Mouse (Mus musculus): ENCODE results near the gene Lrrc4c. TPM values are rescaled to one million over a fixed set of nuclear protein-coding genes. Genes with fewer than 3 reads are reported as not detected.

Lrrc4c gene
- polyA plus RNA-seq, 1 experiment: 56.6 TPM

- no peak overlapping the region for H3K27ac ChIP-seq (ENCODE audit: insufficient read depth, low read length)
- TF ChIP-seq CTCF (IDR thresholded peaks at IDR 0.05; ENCODE audit: extremely low read depth, insufficient read depth, low read length): no peak
- TF ChIP-seq POLR2A (IDR thresholded peaks at IDR 0.05; ENCODE audit: extremely low read depth, insufficient read depth, low read length): no peak
- no peaks in the 10 kb centered on the region for H3K4me1 ChIP-seq (ENCODE audit: control insufficient read depth, insufficient read depth, low read length)
- no peak overlapping the region for H3K4me3 ChIP-seq (ENCODE audit: insufficient read depth, low read length)
Measured at GRCm38 (mm10) chr2:97018319-97018718, 700.4 kb downstream of the Lrrc4c start.

- H3K27ac ChIP-seq (ENCODE audit: insufficient read depth, low read length): no peak overlapping the region
- no peak overlapping the region for H3K4me3 ChIP-seq (ENCODE audit: insufficient read depth, low read length)
- no peaks in the 10 kb centered on the region for H3K4me1 ChIP-seq (ENCODE audit: control insufficient read depth, insufficient read depth, low read length)
- TF ChIP-seq POLR2A (IDR thresholded peaks at IDR 0.05; ENCODE audit: extremely low read depth, insufficient read depth, low read length): no peak
Measured at GRCm38 (mm10) chr2:97026991-97027390, 709.0 kb downstream of the Lrrc4c start.

- TF ChIP-seq POLR2A (IDR thresholded peaks at IDR 0.05; ENCODE audit: extremely low read depth, insufficient read depth, low read length) (no peak), CTCF (IDR thresholded peaks at IDR 0.05; ENCODE audit: extremely low read depth, insufficient read depth, low read length) (no peak)
- Histone ChIP-seq H3K4me3 (ENCODE audit: insufficient read depth, low read length) (no peak overlapping the region), H3K4me1 (ENCODE audit: control insufficient read depth, insufficient read depth, low read length) (no peaks in the 10 kb centered on the region), H3K27ac (ENCODE audit: insufficient read depth, low read length) (no peak overlapping the region)
Measured at GRCm38 (mm10) chr2:97027585-97027984, 709.6 kb downstream of the Lrrc4c start.

GRCm38 (mm10) chr2:97036401-97036800, 718.4 kb downstream of the Lrrc4c start:
- Histone ChIP-seq H3K4me3 (ENCODE audit: insufficient read depth, low read length) (no peak overlapping the region), H3K27ac (ENCODE audit: insufficient read depth, low read length) (no peak overlapping the region), H3K4me1 (ENCODE audit: control insufficient read depth, insufficient read depth, low read length) (no peaks in the 10 kb centered on the region)
- TF ChIP-seq POLR2A (IDR thresholded peaks at IDR 0.05; ENCODE audit: extremely low read depth, insufficient read depth, low read length) (no peak), CTCF (IDR thresholded peaks at IDR 0.05; ENCODE audit: extremely low read depth, insufficient read depth, low read length) (no peak)

- Histone ChIP-seq H3K4me1 (ENCODE audit: control insufficient read depth, insufficient read depth, low read length) (no peaks in the 10 kb centered on the region), H3K27ac (ENCODE audit: insufficient read depth, low read length) (no peak overlapping the region), H3K4me3 (ENCODE audit: insufficient read depth, low read length) (no peak overlapping the region)
- no peak for TF ChIP-seq POLR2A (IDR thresholded peaks at IDR 0.05; ENCODE audit: extremely low read depth, insufficient read depth, low read length)
- no peak for TF ChIP-seq CTCF (IDR thresholded peaks at IDR 0.05; ENCODE audit: extremely low read depth, insufficient read depth, low read length)
Measured at GRCm38 (mm10) chr2:97037024-97037814, 719.2 kb downstream of the Lrrc4c start.

- no peak overlapping the region for H3K4me3 ChIP-seq (ENCODE audit: insufficient read depth, low read length)
- H3K4me1 ChIP-seq (ENCODE audit: control insufficient read depth, insufficient read depth, low read length): no peaks in the 10 kb centered on the region
- no peak overlapping the region for H3K27ac ChIP-seq (ENCODE audit: insufficient read depth, low read length)
- TF ChIP-seq POLR2A (IDR thresholded peaks at IDR 0.05; ENCODE audit: extremely low read depth, insufficient read depth, low read length) (no peak), CTCF (IDR thresholded peaks at IDR 0.05; ENCODE audit: extremely low read depth, insufficient read depth, low read length) (no peak)
Measured at GRCm38 (mm10) chr2:97044016-97044415, 726.0 kb downstream of the Lrrc4c start.

- H3K4me3 ChIP-seq (ENCODE audit: insufficient read depth, low read length): no peak overlapping the region
- TF ChIP-seq POLR2A (IDR thresholded peaks at IDR 0.05; ENCODE audit: extremely low read depth, insufficient read depth, low read length) (no peak), CTCF (IDR thresholded peaks at IDR 0.05; ENCODE audit: extremely low read depth, insufficient read depth, low read length) (no peak)
- H3K27ac ChIP-seq (ENCODE audit: insufficient read depth, low read length): no peak overlapping the region
Measured at GRCm38 (mm10) chr2:97045628-97046027, 727.7 kb downstream of the Lrrc4c start.

GRCm38 (mm10) chr2:97080156-97080555, 762.2 kb downstream of the Lrrc4c start:
- no peak for TF ChIP-seq CTCF (IDR thresholded peaks at IDR 0.05; ENCODE audit: extremely low read depth, insufficient read depth, low read length)
- no peak for TF ChIP-seq POLR2A (IDR thresholded peaks at IDR 0.05; ENCODE audit: extremely low read depth, insufficient read depth, low read length)
- Histone ChIP-seq H3K4me1 (ENCODE audit: control insufficient read depth, insufficient read depth, low read length) (no peaks in the 10 kb centered on the region), H3K27ac (ENCODE audit: insufficient read depth, low read length) (no peak overlapping the region), H3K4me3 (ENCODE audit: insufficient read depth, low read length) (no peak overlapping the region)

More at GRCm38 (mm10) chr2:97045628-97046027, 727.7 kb downstream of the Lrrc4c start:
- H3K4me1 ChIP-seq (ENCODE audit: control insufficient read depth, insufficient read depth, low read length): no peaks in the 10 kb centered on the region

GRCm38 (mm10) chr2:97097965-97098364, 780.0 kb downstream of the Lrrc4c start:
- Histone ChIP-seq H3K4me3 (ENCODE audit: insufficient read depth, low read length) (no peak overlapping the region), H3K4me1 (ENCODE audit: control insufficient read depth, insufficient read depth, low read length) (no peaks in the 10 kb centered on the region), H3K27ac (ENCODE audit: insufficient read depth, low read length) (no peak overlapping the region)
- TF ChIP-seq CTCF (IDR thresholded peaks at IDR 0.05; ENCODE audit: extremely low read depth, insufficient read depth, low read length): no peak
- no peak for TF ChIP-seq POLR2A (IDR thresholded peaks at IDR 0.05; ENCODE audit: extremely low read depth, insufficient read depth, low read length)

GRCm38 (mm10) chr2:97103398-97104162, 785.6 kb downstream of the Lrrc4c start:
- Histone ChIP-seq H3K4me3 (ENCODE audit: insufficient read depth, low read length) (no peak overlapping the region), H3K4me1 (ENCODE audit: control insufficient read depth, insufficient read depth, low read length) (no peaks in the 10 kb centered on the region), H3K27ac (ENCODE audit: insufficient read depth, low read length) (no peak overlapping the region)
- TF ChIP-seq POLR2A (IDR thresholded peaks at IDR 0.05; ENCODE audit: extremely low read depth, insufficient read depth, low read length) (no peak), CTCF (IDR thresholded peaks at IDR 0.05; ENCODE audit: extremely low read depth, insufficient read depth, low read length) (no peak)
